Mouse (Mus musculus) limb, embryonic 14.5 days (tissue): ENCODE data around the gene Pkhd1. TPM values are rescaled to one million over a fixed set of nuclear protein-coding genes. Genes with fewer than 3 reads are reported as not detected.

Experiments
- ATAC-seq: fragments of 200-750 bp; cut with Nextera tagmentation; 2 replicates; pipeline ENCODE4 v1.8.0; 2017; ENCODE audit warnings: low read depth, moderate number of reproducible peaks, moderate TSS enrichment; ENCODE audit not compliant: low FRiP score
- DNase-seq: peaks from one replicate; pipeline ENCODE4 v3.0.0-alpha.2; 2015; ENCODE audit warnings: low spot score
- H3K27ac ChIP-seq: fragments of 300-500 bp; sonication (generic); replicated peaks from 2 replicates; pipeline ENCODE4 v1.5.1; 2014; ENCODE audit warnings: low read depth, mild to moderate bottlenecking, low read length, moderate library complexity, mixed read lengths
- H3K27me3 ChIP-seq: fragments of 300-500 bp; sonication (generic); 2 replicates; pipeline ENCODE4 v1.6.1; 2014; ENCODE audit warnings: low read length, mixed read lengths; ENCODE audit not compliant: control insufficient read depth, insufficient read depth
- H3K36me3 ChIP-seq: fragments of 300-500 bp; sonication (generic); 2 replicates; pipeline ENCODE4 v1.6.1; 2014; ENCODE audit warnings: mild to moderate bottlenecking, low read length, moderate library complexity, mixed read lengths; ENCODE audit not compliant: control insufficient read depth, insufficient read depth
- H3K4me1 ChIP-seq: fragments of 300-500 bp; sonication (generic); 2 replicates; pipeline ENCODE4 v1.6.1; 2014; ENCODE audit warnings: antibody characterized with exemption, low read length, mixed read lengths; ENCODE audit not compliant: control insufficient read depth, insufficient read depth
- H3K4me2 ChIP-seq: fragments of 300-500 bp; sonication (generic); replicated peaks from 2 replicates; pipeline ENCODE4 v1.6.1; 2014; ENCODE audit warnings: low read depth, mild to moderate bottlenecking, low read length, moderate library complexity; ENCODE audit not compliant: severe bottlenecking
- H3K4me3 ChIP-seq: fragments of 300-500 bp; sonication (generic); replicated peaks from 2 replicates; pipeline ENCODE4 v1.5.1; 2014; ENCODE audit warnings: low read length
- H3K9ac ChIP-seq: fragments of 300-500 bp; sonication (generic); 2 replicates; pipeline ENCODE4 v1.6.1; 2014; ENCODE audit warnings: mild to moderate bottlenecking, low read depth, low read length, moderate library complexity; ENCODE audit not compliant: severe bottlenecking
- H3K9me3 ChIP-seq: fragments of 300-500 bp; sonication (generic); 2 replicates; pipeline ENCODE4 v1.6.1; 2016; ENCODE audit warnings: low read length; ENCODE audit not compliant: control insufficient read depth
- POLR2A ChIP-seq: fragments of 200-500 bp; IDR thresholded peaks from 2 replicates; pipeline ENCODE4 v1.8.0; 2012; ENCODE audit warnings: inconsistent platforms, mild to moderate bottlenecking, moderate library complexity, borderline replicate concordance; ENCODE audit not compliant: insufficient read depth, insufficient read length; ENCODE audit errors: extremely low read depth
- WGBS: fragments of 180-500 bp; shearing (Covaris S2); extraction: QIAGEN DNeasy Blood & Tissue Kit; methylation state at CpG from one replicate; pipeline ENCODE4 v1.1.7; 2014; 5-methylcytosine and 5-hydroxymethylcytosine counted together
- polyA plus RNA-seq, 2 experiments: library from polyadenylated mRNA; depleted of rRNA in 1 of 2; stranded (reverse) in 1 of 2; unstranded in 1 of 2; fragments of >200 nt; fragmentation: Nextera tagmentation in 1 of 2; extraction: Ambion mirVana in 1 of 2; gene quantifications; 2 replicates each; pipeline versions ENCODE4 v1.2.1 to v1.2.3; 2012 to 2014

Gene Pkhd1
- polyA plus RNA-seq, 2 experiments = 0.25 to 0.32 TPM

DNA sequence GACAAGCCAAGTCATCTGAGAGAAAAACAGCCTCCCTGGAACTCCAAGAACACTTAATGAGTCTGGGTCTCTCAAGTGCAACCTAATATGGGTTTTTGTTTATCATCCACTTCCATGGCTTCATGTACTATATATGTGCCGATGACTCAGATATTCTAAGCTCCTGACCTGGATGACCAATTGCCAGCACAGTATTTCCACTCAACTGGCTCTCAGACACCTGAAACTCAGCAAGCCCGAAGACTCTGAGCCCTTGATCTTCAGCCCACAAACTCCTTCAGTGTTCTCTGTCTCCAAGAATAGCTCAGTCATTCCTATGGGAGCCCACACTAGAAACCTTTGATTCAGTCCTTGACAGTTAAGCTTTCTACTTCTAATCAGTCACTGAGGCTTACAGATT, 17.0 kb upstream of the Pkhd1 start:
- ATAC-seq (no peak; the same call in 1 of the 2 replicates), DNase-seq (no peak)
- Histone ChIP-seq H3K9me3 (no peaks in the 10 kb centered on the region), H3K9ac (no peak overlapping the region), H3K4me1 (no peaks in the 10 kb centered on the region), H3K4me2 (no peak overlapping the region), H3K27ac (no peak overlapping the region), H3K36me3 (no peaks in the 10 kb centered on the region), H3K27me3 (no peaks in the 10 kb centered on the region), H3K4me3 (no peak overlapping the region)
- TF ChIP-seq POLR2A = no peak
- 90% methylated on average over 2 of the region's 2 CpGs for WGBS

DNA sequence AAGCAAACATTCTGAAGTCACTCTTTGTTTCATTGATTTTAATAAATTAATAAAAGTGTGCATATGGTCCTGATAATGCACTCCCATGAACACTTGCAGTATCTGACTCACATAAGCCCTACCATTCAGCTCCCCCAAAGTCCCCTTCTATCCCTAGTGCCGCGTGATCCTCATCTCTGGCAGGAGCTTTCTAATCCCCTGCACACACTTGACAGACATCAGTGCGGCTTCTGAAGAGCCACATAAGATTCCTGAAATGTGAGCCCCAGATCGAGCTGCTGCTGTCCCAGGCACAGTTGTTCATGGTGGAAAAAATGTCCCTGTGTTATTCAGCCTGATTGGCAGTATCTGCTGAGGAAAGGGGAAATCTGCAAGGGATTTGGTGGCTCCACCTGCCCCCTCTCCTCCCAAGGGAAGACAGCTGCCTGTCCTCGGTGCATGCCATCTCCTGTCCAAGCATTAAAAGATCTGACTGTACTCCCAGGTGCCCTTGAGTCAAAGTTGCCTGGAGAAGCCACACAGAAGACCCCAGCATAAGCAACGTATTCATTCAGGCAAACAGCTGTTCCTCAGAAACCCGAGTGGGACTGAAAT, 15.5 kb upstream of the Pkhd1 start:
- Histone ChIP-seq H3K4me1 (no peaks in the 10 kb centered on the region), H3K4me2 (no peak overlapping the region), H3K9me3 (no peaks in the 10 kb centered on the region), H3K27me3 (no peaks in the 10 kb centered on the region), H3K27ac (no peak overlapping the region), H3K9ac (no peak overlapping the region), H3K36me3 (no peaks in the 10 kb centered on the region), H3K4me3 (no peak overlapping the region)
- ATAC-seq = peak; percentile 88
- DNase-seq = peak; percentile 54
- TF ChIP-seq POLR2A = no peak
- WGBS = 76% methylated on average over 7 of the region's 7 CpGs

DNA sequence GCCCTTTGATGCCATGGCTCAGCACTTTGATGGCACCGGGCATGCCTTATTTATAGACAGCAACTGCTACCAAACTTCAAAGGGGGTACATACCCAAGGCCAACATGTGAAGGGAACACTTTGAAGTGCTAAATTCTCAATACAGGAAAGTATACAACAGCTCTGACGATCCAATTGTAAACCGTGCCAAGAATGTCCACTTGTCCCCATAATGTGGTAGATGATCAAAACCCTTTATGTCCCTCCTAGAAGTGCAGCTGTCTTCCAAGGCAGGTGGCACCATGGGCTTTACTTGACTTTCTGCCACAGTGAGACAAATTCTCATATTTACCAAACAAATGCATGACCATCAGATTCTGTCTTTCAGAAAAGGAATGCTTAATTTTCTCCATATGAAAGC, 6.7 kb upstream of the Pkhd1 start:
- ATAC-seq = peak; percentile 72
- peak; percentile 56 for DNase-seq
- H3K4me2 ChIP-seq = no peak overlapping the region

DNA sequence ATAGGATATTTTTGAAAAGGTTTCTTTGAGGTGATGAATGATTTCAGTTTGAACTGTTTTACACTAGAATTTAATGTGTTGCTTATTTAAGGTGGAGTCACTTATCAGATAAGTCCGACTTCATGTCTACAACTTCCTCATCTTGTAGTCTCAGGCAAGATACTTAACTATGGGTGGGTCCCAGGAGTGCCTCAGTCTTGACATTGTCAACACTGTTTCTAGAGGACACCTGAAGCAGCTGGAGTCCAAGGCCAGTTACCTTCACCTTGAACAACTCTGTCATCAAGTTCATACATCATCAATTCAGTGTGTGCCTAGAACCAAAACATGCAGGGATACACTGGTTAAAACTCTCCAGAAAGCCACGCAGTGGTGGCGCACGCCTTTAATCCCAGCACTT, 5.5 kb upstream of the Pkhd1 start:
- WGBS = 89% methylated on average over 4 of the region's 4 CpGs
- Histone ChIP-seq H3K4me1 (no peaks in the 10 kb centered on the region), H3K4me3 (no peak overlapping the region), H3K9me3 (no peaks in the 10 kb centered on the region), H3K36me3 (no peaks in the 10 kb centered on the region), H3K27me3 (no peaks in the 10 kb centered on the region), H3K9ac (no peak overlapping the region), H3K27ac (no peak overlapping the region), H3K4me2 (no peak overlapping the region)
- TF ChIP-seq POLR2A = no peak
- ATAC-seq (no peak), DNase-seq (no peak)

More for the DNA sequence above, 6.7 kb upstream of the Pkhd1 start:
- TF ChIP-seq POLR2A = no peak
- Histone ChIP-seq H3K4me3 (no peak overlapping the region), H3K4me1 (no peaks in the 10 kb centered on the region), H3K36me3 (no peaks in the 10 kb centered on the region), H3K27me3 (no peaks in the 10 kb centered on the region), H3K9me3 (no peaks in the 10 kb centered on the region), H3K9ac (no peak overlapping the region), H3K27ac (no peak overlapping the region)
- WGBS = 88% methylated on average over 3 of the region's 3 CpGs

DNA sequence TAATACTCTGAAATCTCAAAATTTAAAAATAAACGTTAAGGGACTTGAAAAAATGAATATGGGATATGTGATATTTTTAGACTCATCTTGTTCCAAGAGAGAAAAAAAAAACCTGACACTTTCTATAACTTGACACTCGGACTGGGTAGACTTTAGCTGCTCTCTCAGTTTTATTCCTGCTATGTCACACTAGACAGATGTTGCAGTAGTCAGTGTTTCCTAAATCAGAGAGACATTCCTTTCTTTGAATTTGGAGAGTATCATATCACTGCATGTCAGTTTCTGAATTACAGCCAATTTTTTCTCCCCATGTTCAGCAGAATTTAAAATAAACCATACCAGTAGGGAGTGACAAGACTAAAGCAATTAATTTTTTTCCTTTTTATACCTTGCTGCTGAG, 2.7 kb upstream of the Pkhd1 start:
- no peaks in the 10 kb centered on the region for H3K27me3 ChIP-seq
- H3K9ac ChIP-seq = no peak overlapping the region
- H3K4me2 ChIP-seq = no peak overlapping the region
- TF ChIP-seq POLR2A = no peak
- H3K9me3 ChIP-seq = no peaks in the 10 kb centered on the region
- 68% methylated on average over 2 of the region's 2 CpGs for WGBS
- H3K27ac ChIP-seq = no peak overlapping the region
- no peaks in the 10 kb centered on the region for H3K4me1 ChIP-seq
- H3K36me3 ChIP-seq = no peaks in the 10 kb centered on the region
- no peak overlapping the region for H3K4me3 ChIP-seq
- ATAC-seq = peak; percentile 27; the same call in 1 of the 2 replicates
- DNase-seq = peak; percentile 24
